Mouse (Mus musculus) G1E (cell line): Measurements from ENCODE around the gene Ebpl.

ENCODE experiments used
- CTCF ChIP-seq: IDR thresholded peaks from 2 replicates; pipeline ENCODE4 v1.5.1; 2012; ENCODE audit warnings: low read depth, low read length, inconsistent platforms, mixed read lengths
- GATA1 ChIP-seq: IDR thresholded peaks from 2 replicates; pipeline ENCODE4 v1.6.1; 2012; ENCODE audit warnings: borderline replicate concordance, low read length, inconsistent platforms, mixed read lengths
- GATA2 ChIP-seq: IDR thresholded peaks from 2 replicates; pipeline ENCODE4 v1.6.1; 2012; ENCODE audit warnings: low read depth, low read length, inconsistent platforms, borderline replicate concordance
- TAL1 ChIP-seq: conservative IDR thresholded peaks from 2 replicates; pipeline ENCODE4 v1.6.1; 2012; ENCODE audit warnings: low read depth, low read length, inconsistent platforms, mixed read lengths

- no peak for TF ChIP-seq CTCF
- no peak for TF ChIP-seq GATA2
- TF ChIP-seq TAL1: no peak
- no peak for TF ChIP-seq GATA1
Observed at GRCm38 (mm10) chr14:61350808-61351207, 9.4 kb downstream of the Ebpl start.
